Mouse (Mus musculus) embryonic fibroblast, embryonic 13.5 days (primary cell): ENCODE measurements around the gene Brca1.

ENCODE experiments used
- CTCF ChIP-seq: IDR thresholded peaks from 2 replicates; pipeline ENCODE4 v1.5.1; 2011; ENCODE audit warnings: mild to moderate bottlenecking, control low read depth, low read length, moderate library complexity, borderline replicate concordance; ENCODE audit not compliant: insufficient read depth
- POLR2A ChIP-seq: IDR thresholded peaks from 2 replicates; pipeline ENCODE4 v1.6.1; 2011; ENCODE audit warnings: low read depth, mild to moderate bottlenecking, control low read depth, low read length, moderate library complexity

DNA sequence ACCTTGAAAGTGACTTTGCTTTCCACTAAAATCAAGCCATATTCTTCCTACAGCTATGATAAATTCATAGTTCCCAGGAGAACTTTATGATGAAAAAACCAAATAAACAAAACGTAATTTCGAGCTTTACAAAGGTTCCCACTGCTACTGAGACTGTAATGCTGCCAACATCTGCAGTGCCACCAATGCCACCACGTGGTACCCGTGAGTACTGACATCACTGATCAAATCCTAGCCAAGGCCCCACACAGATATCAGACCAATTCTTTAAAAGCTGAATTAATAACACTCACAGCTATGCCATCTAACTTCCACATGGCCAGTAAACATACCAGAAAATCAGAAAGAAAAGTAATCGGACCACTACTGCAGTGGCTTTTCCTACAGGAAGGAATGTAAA is 32.8 kb downstream of the Brca1 start:
- TF ChIP-seq POLR2A, result no peak
- no peak for TF ChIP-seq CTCF
